Mouse (Mus musculus) neural tube, embryonic 14.5 days (tissue): ENCODE measurements around the gene Chrm3. TPM values are rescaled to one million over a fixed set of nuclear protein-coding genes. Genes with fewer than 3 reads are reported as not detected.

Experiments
- ATAC-seq: fragments of 200-750 bp; cut with Nextera tagmentation; 2 replicates; pipeline ENCODE4 v1.8.0; 2017; ENCODE audit warnings: low read depth, mild to moderate bottlenecking, moderate TSS enrichment, moderate library complexity
- H3K27ac ChIP-seq: fragments of 300-500 bp; sonication (generic); 2 replicates; pipeline ENCODE4 v1.5.1; 2014; ENCODE audit warnings: low read depth, mild to moderate bottlenecking, control low read depth, low read length, moderate library complexity, mixed read lengths
- H3K27me3 ChIP-seq: fragments of 300-500 bp; sonication (generic); 2 replicates; pipeline ENCODE4 v1.6.1; 2014; ENCODE audit warnings: low read length; ENCODE audit not compliant: control insufficient read depth, insufficient read depth
- H3K36me3 ChIP-seq: fragments of 300-500 bp; sonication (generic); 2 replicates; pipeline ENCODE4 v1.6.1; 2014; ENCODE audit warnings: low read length, mixed read lengths; ENCODE audit not compliant: control insufficient read depth, insufficient read depth
- H3K4me1 ChIP-seq: fragments of 300-500 bp; sonication (generic); 2 replicates; pipeline ENCODE4 v1.6.1; 2014; ENCODE audit warnings: low read length; ENCODE audit not compliant: control insufficient read depth, insufficient read depth
- H3K4me2 ChIP-seq: fragments of 300-500 bp; sonication (generic); 2 replicates; pipeline ENCODE4 v1.6.1; 2014; ENCODE audit warnings: mild to moderate bottlenecking, low read depth, low read length, control low read depth
- H3K4me3 ChIP-seq: fragments of 300-500 bp; sonication (generic); 2 replicates; pipeline ENCODE4 v1.5.1; 2014; ENCODE audit warnings: low read depth, low read length, control low read depth, mixed read lengths
- H3K9ac ChIP-seq: fragments of 300-500 bp; sonication (generic); replicated peaks from 2 replicates; pipeline ENCODE4 v1.6.1; 2014; ENCODE audit warnings: low read depth, mild to moderate bottlenecking, control low read depth, low read length, mixed read lengths
- H3K9me3 ChIP-seq: fragments of 300-500 bp; sonication (generic); 2 replicates; pipeline ENCODE4 v1.6.1; 2016; ENCODE audit warnings: low read length; ENCODE audit not compliant: control insufficient read depth
- WGBS: fragments of 180-500 bp; shearing (Covaris S2); extraction: QIAGEN DNeasy Blood & Tissue Kit; methylation state at CpG from one replicate; pipeline ENCODE4 v1.1.7; 2014; 5-methylcytosine and 5-hydroxymethylcytosine counted together
- polyA plus RNA-seq: library from polyadenylated mRNA; unstranded; fragments of >200 nt; fragmentation: Nextera tagmentation; extraction: Ambion mirVana; gene quantifications from 2 replicates; pipeline ENCODE4 v1.2.1, GENCODE M21; 2014

Gene Chrm3
- polyA plus RNA-seq, 1 experiment from 2014 or later, result 5.2 TPM

DNA sequence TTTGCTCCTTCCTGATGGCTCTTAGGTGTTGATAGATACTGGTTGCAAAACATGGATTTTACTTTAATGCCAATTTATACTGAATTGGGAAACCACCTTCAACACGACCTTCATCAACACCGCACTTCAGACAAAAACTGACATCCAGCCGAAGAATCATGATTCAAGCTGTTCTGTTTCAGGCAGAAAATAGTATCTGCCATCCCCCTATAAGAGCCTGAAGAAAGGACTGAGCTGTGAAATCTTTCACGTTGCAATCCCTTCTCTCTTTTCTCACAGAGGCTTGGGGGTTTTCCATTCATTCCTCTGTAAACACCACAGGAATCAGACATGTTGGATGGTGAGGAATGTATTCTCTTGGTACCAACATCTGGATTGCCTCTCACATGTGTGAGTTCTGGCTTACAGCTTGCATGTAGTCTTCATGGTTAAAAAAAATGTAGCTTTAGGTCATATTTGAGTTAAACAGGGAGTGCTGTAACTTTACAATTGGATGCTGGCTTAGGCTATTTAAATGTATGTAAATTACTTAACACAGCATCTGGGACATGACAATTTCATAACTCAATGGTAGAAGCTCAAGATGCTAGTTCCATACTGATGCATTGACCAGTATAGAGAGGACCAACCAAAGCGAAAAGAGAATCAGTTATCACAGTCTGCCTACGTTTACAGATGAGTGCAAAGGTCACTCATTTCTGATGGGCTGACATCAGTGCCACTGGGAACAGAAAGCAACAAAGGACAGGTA is 161.3 kb downstream of the Chrm3 start:
- no peak overlapping the region for H3K27ac ChIP-seq
- no peak overlapping the region for H3K9ac ChIP-seq
- no peak overlapping the region for H3K4me2 ChIP-seq
- 90% methylated on average over 6 of the region's 6 CpGs for WGBS
- no peaks in the 10 kb centered on the region for H3K4me1 ChIP-seq
- H3K4me3 ChIP-seq, result no peak overlapping the region
- no peaks in the 10 kb centered on the region for H3K27me3 ChIP-seq
- ATAC-seq, result no peak
- H3K9me3 ChIP-seq, result no peaks in the 10 kb centered on the region
- H3K36me3 ChIP-seq, result no peaks in the 10 kb centered on the region

DNA sequence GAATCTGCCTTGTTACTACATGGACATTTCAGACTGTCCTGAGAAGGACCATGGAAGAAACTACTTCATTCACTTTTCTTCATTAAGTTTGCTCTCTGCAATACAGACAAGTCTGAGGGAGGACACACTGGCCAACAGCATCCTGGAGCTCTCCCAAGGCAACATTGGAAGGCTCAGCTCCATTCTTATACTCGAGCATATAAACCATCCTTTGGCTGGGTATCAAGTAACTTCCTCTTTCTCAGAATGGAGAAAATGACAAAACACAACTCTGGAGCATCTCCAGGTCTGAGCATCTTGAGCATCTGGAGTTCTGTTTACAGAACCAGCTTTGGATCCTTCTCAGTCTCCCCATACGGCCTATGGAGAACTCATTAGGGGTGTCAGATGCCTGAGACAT is 170.8 kb downstream of the Chrm3 start:
- Histone ChIP-seq H3K4me3 (no peak overlapping the region), H3K27me3 (no peaks in the 10 kb centered on the region), H3K4me1 (no peaks in the 10 kb centered on the region), H3K36me3 (no peaks in the 10 kb centered on the region), H3K4me2 (no peak overlapping the region), H3K27ac (no peak overlapping the region), H3K9ac (no peak overlapping the region), H3K9me3 (no peaks in the 10 kb centered on the region)
- 73% methylated on average over 2 of the region's 2 CpGs for WGBS
- no peak for ATAC-seq

DNA sequence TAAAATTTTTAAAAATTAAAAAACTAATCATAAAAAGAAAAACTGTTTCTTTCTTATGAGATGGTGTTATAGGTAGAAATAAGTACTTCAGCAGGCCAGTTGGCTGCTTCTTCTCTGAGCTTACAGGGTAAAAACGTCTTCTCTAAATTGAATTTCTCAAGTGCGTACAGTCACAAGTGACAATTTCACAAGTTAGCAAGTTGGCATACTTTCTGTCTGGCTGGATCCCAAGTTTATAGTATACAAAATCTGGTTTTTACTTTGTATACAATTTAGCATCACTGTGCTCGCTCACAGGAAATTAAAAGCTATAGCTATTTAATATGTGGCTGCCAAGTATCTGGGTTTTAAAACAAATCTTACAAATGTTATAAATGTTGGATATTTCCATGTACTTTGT is 172.7 kb downstream of the Chrm3 start:
- H3K4me2 ChIP-seq, result no peak overlapping the region
- H3K9ac ChIP-seq, result no peak overlapping the region
- H3K27me3 ChIP-seq, result no peaks in the 10 kb centered on the region
- H3K27ac ChIP-seq, result no peak overlapping the region
- H3K4me1 ChIP-seq, result no peaks in the 10 kb centered on the region
- ATAC-seq, result no peak
- no peaks in the 10 kb centered on the region for H3K36me3 ChIP-seq
- H3K4me3 ChIP-seq, result no peak overlapping the region
- 93% methylated on average over 3 of the region's 3 CpGs for WGBS
- no peaks in the 10 kb centered on the region for H3K9me3 ChIP-seq

DNA sequence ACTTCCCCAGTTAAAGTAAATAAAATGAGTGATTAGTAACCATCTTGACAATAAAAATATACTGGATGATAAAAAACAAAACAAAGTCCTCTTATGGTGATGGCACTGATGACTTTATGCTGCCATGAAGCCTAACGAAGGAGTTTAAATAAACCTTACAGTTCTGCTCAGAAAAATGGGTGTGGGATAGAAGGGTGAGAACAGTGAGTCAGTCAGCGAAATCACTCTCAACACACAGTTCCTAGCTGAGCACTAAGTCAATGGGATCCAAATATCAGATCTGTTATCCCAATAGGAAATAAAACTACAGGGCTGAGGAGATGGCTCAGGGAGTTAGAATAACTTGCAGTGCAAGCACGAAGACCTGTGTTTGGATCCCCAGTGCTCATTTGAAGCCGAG is 176.8 kb downstream of the Chrm3 start:
- no peak for ATAC-seq
- Histone ChIP-seq H3K36me3 (no peaks in the 10 kb centered on the region), H3K9me3 (no peaks in the 10 kb centered on the region), H3K27me3 (no peaks in the 10 kb centered on the region), H3K4me1 (no peaks in the 10 kb centered on the region), H3K9ac (no peak overlapping the region), H3K27ac (no peak overlapping the region), H3K4me3 (no peak overlapping the region), H3K4me2 (no peak overlapping the region)
- 88% methylated on average over 4 of the region's 4 CpGs for WGBS

DNA sequence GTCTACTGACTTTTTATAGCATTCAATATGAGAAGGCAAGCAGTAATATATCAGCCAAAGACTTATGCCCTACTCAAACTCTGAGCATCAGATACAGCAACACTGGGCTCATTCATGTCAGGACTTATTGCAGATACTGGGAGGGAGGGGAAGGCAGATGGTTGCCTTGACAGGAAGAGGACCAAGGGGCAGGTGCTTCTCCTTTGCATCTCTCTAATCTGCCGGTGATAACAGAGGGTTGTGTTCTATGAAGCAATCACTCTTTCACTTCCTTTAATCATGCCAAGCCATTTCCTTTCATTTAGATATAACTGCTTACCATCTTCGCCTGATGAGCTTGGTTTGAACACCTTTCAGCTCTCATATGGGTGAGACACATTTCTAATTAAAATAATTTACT is 177.9 kb downstream of the Chrm3 start:
- Histone ChIP-seq H3K9me3 (no peaks in the 10 kb centered on the region), H3K4me2 (no peak overlapping the region), H3K4me1 (no peaks in the 10 kb centered on the region), H3K27me3 (no peaks in the 10 kb centered on the region), H3K4me3 (no peak overlapping the region), H3K27ac (no peak overlapping the region), H3K9ac (no peak overlapping the region), H3K36me3 (no peaks in the 10 kb centered on the region)
- 74% methylated on average over 2 of the region's 2 CpGs for WGBS
- ATAC-seq, result no peak

DNA sequence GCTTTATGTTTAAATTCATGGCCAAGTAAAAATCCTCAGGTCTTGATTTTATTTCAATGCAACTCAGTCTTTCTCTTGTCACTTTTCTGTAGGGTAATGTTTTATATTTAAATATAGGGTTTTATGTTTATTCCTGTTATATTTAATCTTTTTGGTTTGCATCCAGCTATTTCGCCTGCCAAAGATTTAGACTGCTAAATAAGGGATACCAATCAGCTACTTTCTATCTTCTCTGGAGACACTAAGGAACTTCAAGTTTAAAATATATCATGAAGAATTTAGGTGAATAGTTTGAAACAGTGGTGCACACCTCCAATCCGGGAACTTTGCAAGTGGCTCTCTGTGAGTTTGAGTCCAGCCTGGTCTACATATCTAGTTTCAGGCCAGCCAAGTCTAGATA is 190.1 kb downstream of the Chrm3 start:
- H3K9ac ChIP-seq, result no peak overlapping the region
- H3K36me3 ChIP-seq, result no peaks in the 10 kb centered on the region
- no peaks in the 10 kb centered on the region for H3K4me1 ChIP-seq
- H3K9me3 ChIP-seq, result no peaks in the 10 kb centered on the region
- ATAC-seq, result no peak
- no peak overlapping the region for H3K4me3 ChIP-seq
- H3K4me2 ChIP-seq, result no peak overlapping the region
- H3K27ac ChIP-seq, result no peak overlapping the region
- 90% methylated on average over 2 of the region's 2 CpGs for WGBS
- no peaks in the 10 kb centered on the region for H3K27me3 ChIP-seq

DNA sequence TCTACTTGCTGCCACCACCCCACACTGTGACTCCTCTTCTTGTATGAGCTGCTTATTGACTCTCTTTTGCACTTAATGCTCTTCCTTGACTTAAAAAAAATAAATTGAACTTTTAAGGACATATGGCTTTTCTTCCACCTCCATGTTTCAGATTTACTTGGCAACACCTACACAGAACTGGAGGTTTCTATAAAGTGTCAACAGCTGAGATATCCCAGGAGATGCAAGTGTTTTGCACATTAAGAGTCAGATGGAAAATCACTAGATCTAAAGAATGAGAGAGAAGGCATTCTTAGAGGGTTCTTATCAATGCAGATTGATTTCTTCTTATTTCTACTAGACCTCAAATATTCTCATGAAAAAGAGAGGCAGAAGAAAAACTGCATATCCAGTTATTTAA is 197.3 kb downstream of the Chrm3 start:
- Histone ChIP-seq H3K27ac (no peak overlapping the region), H3K9ac (no peak overlapping the region), H3K4me2 (no peak overlapping the region), H3K4me1 (no peaks in the 10 kb centered on the region), H3K36me3 (no peaks in the 10 kb centered on the region), H3K4me3 (no peak overlapping the region), H3K9me3 (no peaks in the 10 kb centered on the region), H3K27me3 (no peaks in the 10 kb centered on the region)
- ATAC-seq, result no peak

DNA sequence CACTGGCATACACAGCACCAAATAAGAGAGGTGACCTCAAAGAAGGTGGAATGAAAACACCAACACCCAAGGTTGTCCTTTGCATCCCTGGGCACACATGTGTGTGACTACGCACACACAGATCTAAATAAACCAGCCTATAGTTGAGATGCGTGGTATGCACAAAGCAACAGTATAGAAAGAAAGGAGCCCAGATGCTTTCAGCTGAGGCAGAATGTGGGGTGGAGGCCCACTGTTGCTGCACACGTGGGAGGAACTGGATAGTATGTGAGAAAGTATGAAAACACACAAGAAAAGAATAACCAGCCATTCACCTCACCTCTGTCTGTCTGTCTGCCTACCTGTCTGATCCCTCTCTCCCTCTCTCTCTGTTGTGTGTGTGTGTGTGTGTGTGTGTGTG is 203.2 kb downstream of the Chrm3 start:
- Histone ChIP-seq H3K36me3 (no peaks in the 10 kb centered on the region), H3K27me3 (no peaks in the 10 kb centered on the region), H3K4me2 (no peak overlapping the region), H3K4me3 (no peak overlapping the region), H3K9ac (no peak overlapping the region), H3K9me3 (no peaks in the 10 kb centered on the region), H3K4me1 (no peaks in the 10 kb centered on the region), H3K27ac (no peak overlapping the region)
- ATAC-seq, result no peak
- WGBS, result 90% methylated on average over 3 of the region's 3 CpGs

DNA sequence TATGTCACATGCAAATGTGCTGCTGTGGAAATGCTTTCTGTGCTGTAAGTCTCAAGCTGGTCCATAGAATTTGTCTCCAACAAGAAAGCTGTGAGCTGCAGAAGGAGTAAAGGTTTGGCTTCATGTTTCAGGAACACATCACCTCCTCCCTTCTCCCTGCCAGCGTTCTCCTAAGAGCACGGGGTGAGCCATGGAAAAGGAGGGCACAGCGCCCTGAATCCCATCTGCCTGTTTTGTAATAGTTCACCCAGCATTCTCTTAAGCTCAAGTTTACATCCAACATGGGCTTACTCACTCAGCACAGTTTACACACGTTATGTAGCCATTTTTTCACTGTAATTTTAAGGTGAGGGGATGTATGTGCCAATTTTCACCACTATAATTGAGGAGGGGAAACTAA is 220.1 kb downstream of the Chrm3 start:
- H3K4me2 ChIP-seq, result no peak overlapping the region
- H3K9ac ChIP-seq, result no peak overlapping the region
- ATAC-seq, result no peak
- no peak overlapping the region for H3K4me3 ChIP-seq
- no peaks in the 10 kb centered on the region for H3K9me3 ChIP-seq
- no peaks in the 10 kb centered on the region for H3K4me1 ChIP-seq
- 86% methylated on average over 4 of the region's 4 CpGs for WGBS
- H3K27me3 ChIP-seq, result no peaks in the 10 kb centered on the region
- H3K27ac ChIP-seq, result no peak overlapping the region
- no peaks in the 10 kb centered on the region for H3K36me3 ChIP-seq
